Mouse (Mus musculus) cerebral cortex, adult 2 months (tissue): ENCODE results near the gene Prkag1.

ENCODE experiments used
- WGBS: fragments of 180-500 bp; shearing (Covaris S2); methylation state at CpG from one replicate; pipeline ENCODE4 v1.1.7; 2018; 5-methylcytosine and 5-hydroxymethylcytosine counted together

The Prkag1 gene

DNA sequence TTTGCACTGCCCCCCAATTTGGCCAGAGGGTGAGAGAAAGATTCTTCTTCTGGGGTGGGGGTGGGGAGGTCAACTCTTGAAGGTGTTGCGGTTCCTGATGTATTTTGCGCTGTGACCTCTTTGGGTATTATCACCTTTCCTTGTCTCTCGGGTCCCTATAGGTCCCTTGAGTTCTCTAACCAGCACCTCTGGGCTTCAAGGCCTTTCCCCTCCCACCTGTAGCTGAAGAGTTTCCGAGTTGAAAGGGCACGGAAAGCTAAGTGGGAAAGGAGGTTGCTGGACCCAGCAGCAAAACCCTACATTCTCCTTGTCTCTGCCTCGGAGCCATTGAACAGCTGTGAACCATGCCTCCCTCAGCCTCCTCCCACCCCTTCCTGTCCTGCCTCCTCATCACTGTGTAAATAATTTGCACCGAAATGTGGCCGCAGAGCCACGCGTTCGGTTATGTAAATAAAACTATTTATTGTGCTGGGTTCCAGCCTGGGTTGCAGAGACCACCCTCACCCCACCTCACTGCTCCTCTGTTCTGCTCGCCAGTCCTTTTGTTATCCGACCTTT, 38.1 kb downstream of the Prkag1 start:
- 13% methylated on average over 13 of the region's 13 CpGs for WGBS

DNA sequence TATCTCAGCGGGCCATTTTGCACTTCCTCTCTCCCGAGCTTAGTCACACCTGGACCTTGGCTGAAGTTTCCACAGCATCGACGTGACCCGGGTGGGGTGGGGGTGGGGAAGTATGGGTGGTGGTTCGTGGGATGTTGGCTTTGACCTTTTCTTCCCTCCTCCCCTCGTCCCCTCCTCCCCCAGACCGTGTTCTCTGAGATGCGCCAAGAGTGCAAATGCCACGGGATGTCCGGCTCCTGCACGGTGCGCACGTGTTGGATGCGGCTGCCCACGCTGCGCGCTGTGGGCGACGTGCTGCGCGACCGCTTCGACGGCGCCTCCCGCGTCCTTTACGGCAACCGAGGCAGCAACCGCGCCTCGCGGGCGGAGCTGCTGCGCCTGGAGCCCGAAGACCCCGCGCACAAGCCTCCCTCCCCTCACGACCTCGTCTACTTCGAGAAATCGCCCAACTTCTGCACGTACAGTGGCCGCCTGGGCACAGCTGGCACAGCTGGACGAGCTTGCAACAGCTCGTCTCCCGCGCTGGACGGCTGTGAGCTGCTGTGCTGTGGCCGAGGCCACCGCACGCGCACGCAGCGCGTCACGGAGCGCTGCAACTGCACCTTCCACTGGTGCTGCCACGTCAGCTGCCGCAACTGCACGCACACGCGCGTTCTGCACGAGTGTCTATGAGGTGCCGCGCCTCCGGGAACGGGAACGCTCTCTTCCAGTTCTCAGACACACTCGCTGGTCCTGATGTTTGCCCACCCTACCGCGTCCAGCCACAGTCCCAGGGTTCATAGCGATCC, 38.9 kb downstream of the Prkag1 start:
- 2% methylated on average over 75 of the region's 75 CpGs for WGBS

DNA sequence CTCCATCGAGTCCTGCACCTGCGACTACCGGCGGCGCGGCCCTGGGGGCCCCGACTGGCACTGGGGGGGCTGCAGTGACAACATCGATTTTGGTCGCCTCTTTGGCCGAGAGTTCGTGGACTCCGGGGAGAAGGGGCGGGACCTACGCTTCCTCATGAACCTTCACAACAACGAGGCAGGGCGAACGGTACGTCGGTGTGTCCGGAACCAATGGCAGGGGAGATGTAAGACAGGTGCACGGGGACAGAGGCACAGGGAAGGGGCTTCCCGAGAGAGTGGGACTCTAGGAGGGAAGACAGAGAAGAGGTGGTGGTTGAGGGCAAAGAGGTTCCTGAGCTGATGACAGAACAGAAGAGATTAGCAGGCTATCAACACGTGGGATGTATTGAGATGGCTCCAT, 39.5 kb downstream of the Prkag1 start:
- 2% methylated on average over 23 of the region's 23 CpGs for WGBS

DNA sequence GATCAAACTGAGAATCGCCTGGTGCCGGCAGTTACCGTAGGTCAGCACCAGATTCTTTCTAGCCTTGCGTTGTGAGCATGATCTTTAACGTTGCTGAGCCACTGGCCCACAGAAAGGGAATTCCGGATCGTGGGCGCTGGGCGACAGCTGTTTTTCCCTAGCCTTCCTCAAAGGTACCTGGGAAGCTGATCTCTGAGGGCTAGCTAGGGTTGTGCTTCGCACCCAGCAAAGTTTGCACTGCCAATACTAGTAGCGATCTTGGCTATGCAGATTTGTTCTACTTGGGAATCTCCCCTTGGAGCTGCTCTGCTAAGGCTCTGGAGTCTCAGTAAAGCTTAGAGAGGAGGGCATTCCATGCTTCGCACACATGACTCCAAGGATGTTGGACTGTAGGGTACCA, 40.1 kb downstream of the Prkag1 start:
- WGBS: 2% methylated on average over 12 of the region's 12 CpGs

DNA sequence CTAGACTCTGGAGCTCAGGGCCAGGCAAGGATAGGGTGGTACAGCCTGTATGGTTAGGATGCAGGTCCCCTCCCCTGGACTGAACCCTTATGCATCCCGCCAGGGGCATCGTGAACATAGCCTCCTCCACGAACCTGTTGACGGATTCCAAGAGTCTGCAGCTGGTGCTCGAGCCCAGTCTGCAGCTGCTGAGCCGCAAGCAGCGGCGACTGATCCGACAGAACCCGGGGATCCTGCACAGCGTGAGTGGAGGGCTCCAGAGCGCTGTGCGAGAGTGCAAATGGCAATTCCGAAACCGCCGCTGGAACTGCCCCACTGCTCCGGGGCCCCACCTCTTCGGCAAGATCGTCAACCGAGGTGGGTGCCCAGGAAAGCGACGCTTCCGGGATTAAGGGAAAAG, 40.6 kb downstream of the Prkag1 start:
- 5% methylated on average over 23 of the region's 23 CpGs for WGBS

DNA sequence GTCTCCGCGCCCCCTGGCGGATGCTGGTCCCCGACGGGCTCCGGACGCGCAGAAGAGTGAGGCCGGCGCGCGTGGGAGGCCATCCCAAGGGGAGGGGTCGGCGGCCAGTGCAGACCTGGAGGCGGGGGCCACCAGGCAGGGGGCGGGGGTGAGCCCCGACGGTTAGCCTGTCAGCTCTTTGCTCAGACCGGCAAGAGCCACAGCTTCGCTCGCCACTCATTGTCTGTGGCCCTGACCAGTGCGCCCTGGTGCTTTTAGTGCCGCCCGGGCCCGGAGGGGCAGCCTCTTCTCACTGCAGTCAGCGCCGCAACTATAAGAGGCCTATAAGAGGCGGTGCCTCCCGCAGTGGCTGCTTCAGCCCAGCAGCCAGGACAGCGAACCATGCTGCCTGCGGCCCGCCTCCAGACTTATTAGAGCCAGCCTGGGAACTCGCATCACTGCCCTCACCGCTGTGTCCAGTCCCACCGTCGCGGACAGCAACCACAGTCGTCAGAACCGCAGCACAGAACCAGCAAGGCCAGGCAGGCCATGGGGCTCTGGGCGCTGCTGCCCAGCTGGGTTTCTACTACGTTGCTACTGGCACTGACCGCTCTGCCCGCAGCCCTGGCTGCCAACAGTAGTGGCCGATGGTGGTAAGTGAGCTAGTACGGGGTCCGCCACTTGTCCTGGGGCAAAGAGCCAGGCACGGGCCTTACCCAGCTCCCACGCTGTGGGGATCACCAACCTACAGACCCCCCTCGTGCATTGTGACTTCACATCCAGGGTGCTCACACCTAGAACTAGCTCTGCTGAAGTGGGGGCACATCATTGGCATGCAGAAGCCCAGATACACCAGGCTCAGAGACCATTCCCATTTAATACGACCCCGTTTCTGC, 41.4 kb downstream of the Prkag1 start, which contains the start of gene Wnt1:
Gene Wnt1, plus strand, starts transcription at position 197 of the 875 bp plus-strand sequence.
- 4% methylated on average over 51 of the region's 51 CpGs for WGBS

DNA sequence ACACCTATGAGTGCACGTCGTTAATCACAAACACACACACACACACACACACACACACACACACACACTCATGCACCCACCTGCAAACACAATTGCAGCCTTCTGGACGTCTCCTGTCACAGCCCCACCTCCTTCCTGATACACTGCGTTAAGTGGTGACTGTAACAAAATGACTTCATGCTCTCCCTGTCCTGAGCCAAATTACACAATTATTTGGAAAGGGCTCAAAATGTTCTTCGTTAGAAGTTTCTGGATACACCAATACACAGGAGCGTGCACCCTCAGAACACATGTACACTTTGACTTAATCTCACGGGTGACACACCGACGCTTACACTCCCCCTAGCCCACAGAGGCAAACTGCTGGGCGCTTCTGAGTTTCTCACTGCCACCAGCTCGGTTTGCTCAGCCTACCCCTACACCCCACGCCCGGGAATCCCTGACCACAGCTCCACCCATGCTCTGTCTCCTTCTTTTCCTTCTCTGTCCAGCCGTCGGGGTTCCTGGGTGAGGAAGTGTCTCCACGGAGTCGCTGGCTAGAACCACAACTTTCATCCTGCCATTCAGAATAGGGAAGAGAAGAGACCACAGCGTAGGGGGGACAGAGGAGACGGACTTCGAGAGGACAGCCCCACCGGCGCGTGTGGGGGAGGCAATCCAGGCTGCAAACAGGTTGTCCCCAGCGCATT, 42.2 kb downstream of the Prkag1 start:
- 14% methylated on average over 24 of the region's 24 CpGs for WGBS

DNA sequence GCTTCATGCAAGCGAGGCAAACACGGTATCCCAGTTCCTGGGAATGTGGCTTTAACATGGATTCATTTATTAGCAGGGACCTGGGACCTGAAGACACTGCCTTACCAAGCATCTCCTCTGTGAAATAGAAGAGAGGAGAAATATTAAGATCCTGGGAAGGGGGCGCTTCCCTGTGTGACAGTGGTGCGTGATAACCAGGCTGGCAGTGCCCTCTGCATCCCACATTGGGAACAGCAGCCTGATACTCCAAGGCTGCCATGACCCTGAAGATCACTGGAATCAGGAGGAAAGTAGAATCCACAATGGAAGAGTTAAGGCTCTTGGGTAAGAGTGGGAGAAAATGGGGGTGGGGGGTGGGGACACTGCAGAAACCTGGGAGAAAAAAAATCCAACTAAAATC, 43.4 kb downstream of the Prkag1 start:
- WGBS: 42% methylated on average over 4 of the region's 4 CpGs

DNA sequence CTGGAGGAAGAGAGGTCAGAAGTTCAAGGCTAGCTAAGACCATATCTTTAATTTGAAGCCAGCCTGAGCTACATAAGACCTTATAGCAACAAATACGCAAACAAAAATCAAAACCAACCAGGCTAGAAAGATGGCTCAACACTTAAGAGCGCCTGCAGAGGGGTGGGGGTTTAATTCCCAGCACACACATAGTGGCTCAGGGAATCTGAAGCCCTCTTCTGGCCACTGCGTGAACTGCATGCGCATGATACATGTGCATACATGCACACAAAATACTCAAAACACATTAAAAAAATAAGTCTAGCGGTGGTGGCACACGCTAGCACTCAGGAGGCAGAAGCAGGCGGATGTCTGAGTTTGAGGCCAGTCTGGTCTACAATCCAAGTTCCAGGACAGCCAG, 45.6 kb downstream of the Prkag1 start:
- WGBS: 54% methylated on average over 7 of the region's 7 CpGs

DNA sequence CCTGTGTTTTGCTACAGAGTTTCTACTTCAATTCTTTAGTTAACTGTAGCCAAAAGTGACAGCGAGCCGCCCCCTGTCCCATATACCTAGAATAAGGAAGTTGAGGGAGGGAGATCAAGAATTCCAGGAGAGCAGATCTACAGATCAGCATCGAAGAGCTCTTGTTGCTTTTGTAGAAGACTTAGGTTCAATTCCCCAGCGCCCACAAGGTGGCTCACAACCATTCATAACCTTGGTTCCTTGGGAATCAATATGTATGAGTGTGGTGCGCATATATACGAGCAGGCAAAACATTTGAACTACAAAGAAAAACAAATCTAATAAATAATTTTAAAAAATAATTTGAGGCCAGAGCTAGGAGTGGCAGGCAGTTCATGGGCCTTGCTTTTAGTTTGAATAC, 50.2 kb downstream of the Prkag1 start:
- 46% methylated on average over 6 of the region's 6 CpGs for WGBS

DNA sequence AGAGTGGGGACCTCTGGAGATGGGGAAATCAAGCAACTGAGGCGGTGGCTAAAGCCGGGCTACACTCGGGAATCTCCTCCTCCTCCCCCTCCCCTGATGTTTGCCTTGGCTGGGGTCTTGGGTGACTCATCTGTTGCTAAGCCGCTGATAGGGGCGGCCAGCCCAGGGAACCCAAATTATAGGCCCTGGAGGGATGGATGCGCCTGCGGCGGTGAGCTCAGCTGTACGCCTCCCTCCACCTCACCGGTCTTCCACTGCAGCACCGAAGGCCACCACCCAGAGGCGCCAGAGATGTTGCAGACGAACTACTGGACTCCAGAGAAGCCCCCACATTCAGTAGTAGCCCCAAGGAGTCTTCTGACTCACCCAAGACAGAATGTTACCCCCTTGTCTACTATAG, 50.7 kb downstream of the Prkag1 start:
- 44% methylated on average over 13 of the region's 13 CpGs for WGBS

DNA sequence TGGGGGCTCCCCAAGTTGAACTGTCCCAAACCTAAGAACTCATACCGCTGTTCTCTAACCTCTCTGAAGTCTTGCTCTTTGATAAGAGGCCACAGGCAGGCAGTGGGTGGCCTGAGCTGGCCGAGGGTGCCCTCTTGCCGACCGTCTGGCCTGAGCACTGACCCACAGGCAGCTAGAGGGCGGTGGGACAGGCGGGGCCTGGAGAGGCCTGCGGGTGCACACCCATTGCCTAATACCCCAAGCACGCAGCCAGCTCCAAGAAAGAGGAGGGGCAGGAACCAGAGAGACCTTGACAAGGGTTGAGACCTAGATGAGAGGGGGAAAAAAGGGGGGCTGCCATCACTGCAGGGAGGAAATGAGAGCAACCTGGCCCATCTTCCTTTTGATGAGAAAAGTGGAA, 51.2 kb downstream of the Prkag1 start:
- 28% methylated on average over 8 of the region's 8 CpGs for WGBS

DNA sequence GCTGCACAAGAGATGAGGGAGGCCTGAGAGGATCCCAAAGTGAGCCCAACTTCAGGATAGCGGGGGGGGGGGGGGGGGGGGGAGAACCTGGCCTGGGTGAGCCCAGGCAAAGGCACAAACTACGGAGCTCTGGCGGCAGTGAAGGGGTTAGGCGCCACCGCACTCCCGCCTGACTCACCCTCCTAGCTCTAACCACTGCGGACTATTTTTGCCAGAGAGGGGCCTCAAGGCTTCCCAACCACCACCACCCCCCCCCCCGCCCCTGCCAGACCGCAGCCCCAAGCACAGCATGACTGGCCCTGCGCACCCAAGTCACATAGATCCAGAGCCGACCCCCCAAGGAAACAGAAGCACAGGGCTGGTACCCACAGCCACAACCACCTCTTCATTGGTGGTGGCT, 52.5 kb downstream of the Prkag1 start:
- 13% methylated on average over 11 of the region's 11 CpGs for WGBS

DNA sequence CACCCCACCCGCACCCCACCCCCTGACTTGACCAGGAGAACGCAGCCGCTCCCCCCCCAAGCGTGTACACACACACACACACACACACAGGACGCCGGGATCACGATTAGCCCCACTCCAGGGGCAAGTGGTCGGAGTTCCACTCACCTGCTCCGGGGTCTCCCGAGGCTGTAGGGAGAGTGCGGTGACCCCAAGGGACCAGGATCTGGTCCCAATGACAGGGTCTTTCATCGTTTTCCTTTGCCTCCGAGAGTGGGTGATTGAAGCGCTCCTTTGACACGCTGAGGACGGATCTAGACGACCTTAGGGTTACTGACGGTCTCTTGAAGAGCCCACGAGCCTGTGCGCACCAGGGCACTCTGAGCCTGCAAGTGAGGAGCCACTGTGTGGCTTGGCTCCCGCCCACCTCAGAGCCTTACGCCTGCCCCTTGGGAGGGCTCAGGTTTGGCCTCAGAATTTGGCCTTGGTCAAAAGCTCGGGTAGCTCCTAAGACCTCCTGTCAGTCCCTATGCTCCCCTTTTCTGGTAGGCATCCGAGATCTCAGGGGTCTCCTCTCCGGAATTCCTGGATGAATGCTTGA, 53.0 kb downstream of the Prkag1 start:
- WGBS: 4% methylated on average over 25 of the region's 25 CpGs

DNA sequence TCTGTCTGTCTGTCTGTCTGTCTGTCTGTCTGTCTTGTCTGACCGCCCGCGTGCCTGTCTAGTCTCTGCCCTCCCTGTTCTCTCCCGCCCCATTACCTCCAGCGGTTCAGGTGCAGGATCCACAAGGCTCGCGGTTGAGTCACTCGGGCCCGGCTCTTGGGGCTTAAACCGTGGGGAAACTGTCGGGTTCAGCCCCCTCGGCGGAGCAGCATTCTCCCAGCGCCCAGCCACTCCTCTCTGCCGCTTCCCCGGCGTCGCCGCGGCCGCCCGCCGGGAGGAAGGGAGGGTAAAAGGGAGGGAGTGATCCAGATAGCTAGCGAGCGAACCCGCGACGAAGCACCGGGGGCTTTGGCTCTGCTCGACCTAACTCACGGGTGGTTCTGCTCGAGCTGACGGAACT, 53.6 kb downstream of the Prkag1 start, which contains the start of gene Wnt10b:
Gene Wnt10b, minus strand, starts transcription at position 389 of the 400 bp plus-strand sequence.
- 1% methylated on average over 33 of the region's 33 CpGs for WGBS

DNA sequence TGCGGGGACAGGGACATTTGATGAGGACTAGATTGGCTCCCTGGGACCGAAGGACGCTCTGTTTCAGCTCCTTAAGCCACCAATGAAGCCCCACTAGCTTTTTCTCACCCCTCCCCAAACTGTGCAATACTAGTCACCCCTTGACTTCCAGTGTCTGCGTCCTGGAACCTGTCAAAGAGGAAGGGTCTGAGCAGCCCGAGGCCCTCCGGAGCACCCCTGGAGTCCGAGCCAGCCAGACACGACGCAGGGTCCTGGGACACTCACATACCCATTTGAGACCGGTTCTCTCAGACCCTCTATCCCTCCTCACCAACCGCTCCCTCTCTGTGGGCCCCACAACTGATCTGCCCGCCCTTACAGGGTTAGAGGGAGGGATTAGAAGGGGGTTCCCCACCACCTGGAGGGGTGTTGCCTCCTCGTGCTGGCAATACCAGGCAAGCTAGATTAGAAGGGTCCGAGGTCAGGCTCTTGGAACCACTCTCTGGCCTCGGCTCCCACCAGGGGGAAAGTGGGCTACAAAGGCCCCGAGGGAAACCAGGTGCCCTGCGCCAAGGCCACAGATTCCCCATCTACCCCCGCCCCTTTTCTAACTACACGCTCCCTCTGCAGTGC, 54.2 kb downstream of the Prkag1 start:
- 12% methylated on average over 19 of the region's 19 CpGs for WGBS

DNA sequence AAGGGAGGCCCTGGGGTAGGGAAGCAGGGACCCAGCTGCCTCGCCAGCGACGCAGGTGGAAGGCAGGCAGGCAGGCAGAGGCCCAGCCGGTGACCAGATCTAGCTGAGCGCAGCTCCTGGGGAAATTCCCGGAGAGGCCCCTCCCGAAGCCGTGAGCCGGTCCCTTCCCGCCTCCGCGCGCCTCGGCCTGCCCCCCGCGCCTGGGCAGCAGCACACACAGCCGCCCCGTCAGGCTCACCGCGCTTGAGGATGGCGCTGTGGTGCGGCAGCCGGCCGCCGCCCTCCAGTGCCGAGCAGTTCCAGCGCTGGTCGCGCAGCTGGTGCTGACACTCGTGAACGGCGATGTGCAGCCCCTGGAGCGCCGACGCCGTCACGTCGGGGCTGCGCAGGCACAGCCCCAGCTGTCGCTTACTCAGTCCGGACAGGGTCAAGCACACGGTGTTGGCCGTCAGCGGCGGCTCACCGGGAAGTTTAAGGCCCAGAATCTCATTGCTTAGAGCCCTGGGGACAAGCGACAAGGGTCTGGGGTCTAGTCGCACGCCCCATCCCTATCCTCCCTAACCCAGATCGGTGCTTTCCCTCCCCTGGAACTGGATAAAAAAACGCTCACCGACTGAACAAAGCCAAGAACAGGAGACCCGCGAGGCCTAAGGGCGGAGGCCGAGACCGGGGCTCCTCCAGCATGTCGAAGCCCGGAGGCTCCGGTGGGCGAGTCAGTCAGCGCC, 54.9 kb downstream of the Prkag1 start:
- WGBS: 4% methylated on average over 62 of the region's 62 CpGs

DNA sequence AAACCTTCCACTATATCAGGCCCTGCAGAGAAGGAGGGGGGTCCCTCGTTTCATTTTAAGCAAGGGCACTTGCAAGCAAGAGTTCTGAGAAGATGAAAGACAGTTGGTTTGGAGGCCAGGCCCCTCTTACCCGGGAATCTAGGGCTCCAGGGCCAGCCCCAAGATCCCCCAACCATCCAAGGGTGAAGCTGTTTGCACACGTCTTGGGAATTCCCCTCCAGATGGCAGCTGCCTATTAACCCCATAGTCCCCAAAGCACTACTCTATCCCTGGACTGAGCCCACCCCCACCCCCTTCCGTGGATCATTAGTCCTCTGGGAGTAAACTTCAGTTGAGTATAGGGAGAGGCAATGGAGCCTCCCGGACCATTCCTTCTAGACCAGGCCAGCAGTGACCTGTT, 55.8 kb downstream of the Prkag1 start:
- 21% methylated on average over 5 of the region's 5 CpGs for WGBS

DNA sequence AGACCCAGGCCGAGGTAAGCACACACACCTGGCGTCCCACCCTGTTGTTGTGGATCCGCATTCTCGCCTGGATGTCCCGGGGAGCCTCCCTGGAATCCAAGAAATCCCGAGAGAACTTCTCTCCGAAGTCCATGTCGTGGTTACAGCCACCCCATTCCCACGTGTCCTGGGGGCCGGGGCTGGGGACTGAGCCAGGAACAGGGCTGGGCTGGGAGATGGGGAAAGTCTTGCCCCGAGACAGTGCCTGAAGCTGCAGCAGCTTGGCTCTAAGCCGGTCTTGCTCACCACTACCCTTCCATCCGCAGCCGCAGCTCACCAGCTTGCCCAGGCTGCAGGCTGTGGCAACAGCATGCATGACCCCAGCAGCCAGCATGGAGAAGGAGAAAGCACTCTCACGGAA, 57.2 kb downstream of the Prkag1 start:
- WGBS: 45% methylated on average over 15 of the region's 15 CpGs

DNA sequence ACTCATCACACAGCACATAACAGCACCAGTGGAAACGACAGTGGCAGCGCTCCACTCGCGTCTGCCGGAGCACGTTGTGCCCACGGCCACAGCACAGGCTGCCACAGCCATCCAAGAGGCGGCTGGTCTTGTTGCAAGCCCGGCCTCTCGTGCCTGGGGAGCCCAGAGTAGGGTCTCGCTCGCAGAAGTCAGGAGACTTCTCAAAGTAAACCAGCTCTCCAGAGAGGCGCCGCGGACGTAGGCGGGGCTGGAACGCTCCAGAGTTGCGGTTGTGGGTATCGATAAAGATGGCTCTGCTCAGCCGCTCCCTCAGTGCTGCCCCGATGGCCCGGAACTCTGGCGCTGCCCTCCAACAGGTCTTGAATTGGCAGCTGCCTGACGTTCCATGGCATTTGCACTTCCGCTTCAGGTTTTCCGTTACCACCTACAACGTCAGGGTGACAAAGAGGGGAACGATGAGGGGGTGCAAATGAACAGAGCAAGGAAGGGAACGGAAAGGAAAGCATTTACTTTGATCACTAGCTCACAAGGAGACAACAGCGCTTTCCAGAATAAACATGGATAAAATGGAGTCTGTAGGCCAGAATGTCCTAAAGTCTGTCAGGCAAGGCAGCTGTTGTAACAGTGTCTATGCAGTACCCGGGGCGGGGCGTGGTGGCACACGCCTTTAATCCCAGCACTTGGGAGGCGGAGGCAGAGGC, 58.7 kb downstream of the Prkag1 start:
- 5% methylated on average over 36 of the region's 36 CpGs for WGBS
